Mouse (Mus musculus) embryo, embryonic 11.5 days (tissue): ENCODE measurements around the gene Olfr1502.
"Not testable (repeated sequence)": the region's sequence is repeated elsewhere in the genome, so short reads cannot be mapped to it uniquely, and the experiment has no call there.

Source experiments
- DNase-seq: peaks from one replicate; pipeline ENCODE4 v3.0.0-alpha.2; 2012; ENCODE audit warnings: low read depth, low spot score

Olfr1502 gene

DNA sequence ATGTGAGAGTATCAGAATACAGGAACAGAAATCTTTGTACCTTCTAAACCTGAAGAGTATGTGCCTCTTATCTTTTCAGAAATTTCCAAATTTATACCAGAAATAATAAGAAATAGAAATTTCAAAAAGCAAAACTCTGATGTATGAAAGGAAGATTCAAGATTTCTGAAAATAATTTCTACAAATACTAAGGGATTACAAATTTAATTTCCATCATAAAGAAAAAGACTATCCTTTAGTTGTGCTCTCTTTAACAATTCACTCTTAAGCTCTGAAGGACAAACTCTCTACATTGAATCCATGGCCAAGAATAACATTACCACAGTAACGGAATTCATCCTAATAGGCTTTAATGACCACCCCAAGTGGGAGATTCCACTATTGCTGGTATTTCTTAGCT, at the start of gene Olfr1502:
Olfr1502 (plus strand) TSS at position 301 of the 400 bp plus-strand sequence.
- no peak for DNase-seq

DNA sequence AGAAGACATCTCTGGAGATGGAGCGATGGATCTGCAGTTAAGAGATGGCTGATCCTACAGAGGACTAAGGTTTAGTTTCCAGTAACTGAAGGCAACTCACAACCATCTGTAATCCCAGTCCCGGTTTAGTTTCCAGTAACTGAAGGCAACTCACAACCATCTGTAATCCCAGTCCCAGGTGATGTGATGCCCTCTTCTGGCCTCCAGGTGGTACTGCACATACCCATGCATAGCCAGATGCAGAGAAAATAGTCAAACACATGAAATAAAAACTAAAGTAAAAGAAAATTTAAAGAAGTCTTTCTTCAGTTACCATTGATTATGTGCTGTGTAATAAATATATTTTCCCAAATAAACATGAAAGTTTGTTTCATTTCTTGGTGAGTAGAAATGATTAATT, 48.8 kb upstream of the Olfr1502 start:
- no peak for DNase-seq

DNA sequence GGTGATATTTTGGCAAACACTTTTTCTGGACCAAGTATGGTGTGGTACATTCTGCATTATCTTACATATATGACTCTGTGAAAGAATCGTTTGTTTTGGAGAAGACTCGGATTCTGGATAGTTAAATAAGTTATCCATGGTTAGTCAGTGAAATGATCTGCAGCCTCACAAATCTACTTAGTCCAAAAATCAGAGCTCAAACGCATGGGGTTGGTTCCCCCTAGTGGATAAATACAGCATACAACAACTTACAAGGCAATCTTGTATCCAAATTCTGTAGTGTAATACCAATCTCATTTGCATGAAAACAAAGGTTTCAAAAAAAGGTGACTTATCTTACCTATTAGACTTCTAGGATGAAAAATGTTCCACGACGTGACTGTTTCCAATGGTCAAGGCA, 42.8 kb upstream of the Olfr1502 start:
- peak; percentile 2 for DNase-seq

DNA sequence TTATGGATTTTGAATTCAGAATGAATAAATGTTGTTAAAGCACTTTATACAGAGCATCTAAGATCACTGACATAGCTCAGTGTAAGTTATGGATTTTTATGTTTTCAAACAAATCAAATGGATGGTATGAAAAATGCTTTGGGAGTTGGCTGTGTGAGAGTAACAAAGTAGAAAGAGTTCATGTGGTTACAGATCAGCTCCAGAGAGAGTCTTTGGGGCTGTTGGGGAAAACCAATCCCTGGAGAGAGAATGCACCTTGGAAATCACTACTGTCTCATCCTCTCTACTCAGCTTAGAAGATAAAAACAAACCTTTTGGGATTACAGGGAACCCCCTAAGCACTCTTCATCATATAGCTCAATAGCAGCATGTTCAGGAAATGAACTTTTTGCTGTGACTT, 42.2 kb upstream of the Olfr1502 start, which contains the start of gene Olfr1499:
Olfr1499 (minus strand) TSS at position 101 of the 400 bp plus-strand sequence.
- no peak for DNase-seq

DNA sequence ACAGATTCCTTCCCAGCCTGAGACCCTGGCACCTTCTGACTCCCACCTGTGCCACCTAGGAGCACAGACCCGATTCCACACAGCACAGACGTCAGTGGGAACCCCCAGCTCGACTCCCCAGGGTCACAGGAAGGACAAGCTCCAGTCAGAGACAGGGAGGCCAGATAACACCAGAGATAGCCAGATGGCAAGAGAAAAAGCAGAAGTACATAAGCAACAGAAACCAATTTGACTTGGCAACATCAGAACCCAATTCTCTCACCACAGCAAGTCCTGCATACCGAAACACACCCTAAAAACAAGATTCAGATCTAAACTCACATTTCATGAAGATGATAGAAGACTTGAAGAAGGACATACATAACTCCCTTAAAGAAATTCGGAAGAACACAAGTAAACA, 40.7 kb upstream of the Olfr1502 start:
- no peak for DNase-seq

DNA sequence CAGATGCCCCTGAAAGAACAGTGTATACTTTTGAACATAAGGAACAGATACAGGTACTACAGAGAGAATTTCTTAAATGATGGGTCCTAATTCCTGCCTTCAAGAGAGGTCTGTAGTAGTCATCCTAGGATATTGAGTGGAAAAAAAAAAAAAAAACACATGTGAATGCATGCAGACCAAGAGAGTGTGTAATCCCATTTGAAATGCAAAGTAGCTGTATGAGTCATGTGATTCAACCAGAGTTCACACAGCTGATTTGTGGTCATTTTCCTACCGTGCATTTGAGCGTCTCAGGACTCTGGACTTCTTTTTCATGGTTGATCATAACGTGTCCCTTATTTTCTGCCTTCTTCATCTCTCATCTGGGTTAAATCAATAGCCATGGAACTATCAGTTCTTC, 33.1 kb upstream of the Olfr1502 start:
- DNase-seq, result no peak

DNA sequence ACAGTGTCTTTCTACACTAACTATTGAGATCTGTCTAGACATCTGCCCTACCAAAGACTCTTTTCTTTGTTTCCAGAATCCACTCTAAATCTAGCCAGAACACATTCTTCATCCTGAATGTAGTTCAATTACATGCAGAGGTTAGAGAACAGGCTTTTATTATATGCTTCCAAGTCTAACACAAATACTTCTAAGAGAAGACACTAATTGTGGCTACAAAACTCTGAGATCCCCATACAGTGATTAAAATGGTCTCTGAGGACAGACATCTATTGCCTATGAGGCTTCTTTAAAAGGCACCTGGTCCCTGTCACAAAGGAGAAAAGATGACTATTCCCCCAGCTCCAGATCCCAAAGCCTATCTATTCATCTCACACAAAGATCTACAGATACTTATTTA, 31.2 kb upstream of the Olfr1502 start, which contains the start of gene Olfr1500:
Olfr1500 (minus strand) TSS at position 101 of the 400 bp plus-strand sequence.
- no peak for DNase-seq

DNA sequence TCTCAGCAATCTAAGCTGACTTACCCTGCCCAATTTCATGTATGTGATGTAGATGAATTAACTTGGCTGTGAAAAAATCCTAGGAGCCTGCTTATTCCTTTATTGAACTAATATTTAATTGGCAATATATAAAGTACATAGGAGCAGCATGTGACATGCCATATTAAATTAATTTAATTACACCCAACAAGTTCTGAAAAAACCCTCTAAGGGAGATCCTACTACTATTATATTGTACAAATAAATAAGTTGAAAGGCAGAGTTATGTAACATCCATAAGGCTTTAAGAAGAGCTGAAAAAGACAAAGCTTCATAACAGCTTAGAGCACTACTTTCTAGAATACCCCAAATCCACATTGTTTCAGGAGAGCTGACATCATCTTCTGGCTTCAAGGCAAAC, 11.0 kb upstream of the Olfr1502 start, which contains the start of gene Olfr1501:
Olfr1501 (minus strand) TSS at position 101 of the 400 bp plus-strand sequence.
- not testable (repeated sequence) for DNase-seq

DNA sequence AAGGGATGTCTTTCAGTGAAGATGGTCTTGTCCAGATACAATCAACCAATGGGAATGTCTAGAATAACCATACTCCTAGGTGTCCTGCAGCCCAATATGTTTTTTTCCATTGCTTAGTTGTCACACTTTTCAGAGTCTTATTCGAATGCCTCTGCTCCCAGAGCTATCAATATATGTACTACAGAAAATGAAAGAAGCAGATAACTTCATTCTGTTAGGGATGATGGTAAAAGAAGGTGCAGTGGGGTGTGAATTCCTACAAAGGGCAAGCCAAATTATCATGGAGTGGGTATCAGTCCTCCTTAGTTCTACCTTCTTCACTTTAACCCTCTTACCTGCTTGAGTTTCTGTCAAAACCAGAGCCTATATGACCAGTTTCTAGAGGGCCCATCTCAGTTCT, 36.2 kb downstream of the Olfr1502 start, which contains the start of gene Olfr1504:
Olfr1504 (minus strand) TSS at position 101 of the 400 bp plus-strand sequence.
- no peak for DNase-seq
